Mouse (Mus musculus) limb, embryonic 13.5 days (tissue): Measurements from ENCODE around the gene Nupl1. TPM values are rescaled to one million over a fixed set of nuclear protein-coding genes. Genes with fewer than 3 reads are reported as not detected.

ENCODE experiments used
- ATAC-seq: fragments of 200-750 bp; cut with Nextera tagmentation; 2 replicates; pipeline ENCODE4 v1.8.0; 2017; ENCODE audit warnings: low read depth, moderate number of reproducible peaks, moderate TSS enrichment; ENCODE audit not compliant: low FRiP score
- H3K27ac ChIP-seq: fragments of 300-500 bp; sonication (generic); 2 replicates; pipeline ENCODE4 v1.5.1; 2015; ENCODE audit warnings: inconsistent platforms, mild to moderate bottlenecking, moderate library complexity
- H3K27me3 ChIP-seq: fragments of 300-500 bp; sonication (generic); 2 replicates; pipeline ENCODE4 v1.6.1; 2015; ENCODE audit warnings: mild to moderate bottlenecking, inconsistent platforms
- H3K36me3 ChIP-seq: fragments of 300-500 bp; sonication (generic); 2 replicates; pipeline ENCODE4 v1.6.1; 2015; ENCODE audit warnings: inconsistent platforms, mild to moderate bottlenecking, moderate library complexity
- H3K4me1 ChIP-seq: fragments of 300-500 bp; sonication (generic); 2 replicates; pipeline ENCODE4 v1.6.1; 2015; ENCODE audit warnings: inconsistent platforms
- H3K4me2 ChIP-seq: fragments of 300-500 bp; sonication (generic); replicated peaks from 2 replicates; pipeline ENCODE4 v1.6.1; 2015; ENCODE audit warnings: inconsistent platforms, mild to moderate bottlenecking, moderate library complexity
- H3K4me3 ChIP-seq: fragments of 300-500 bp; sonication (generic); 2 replicates; pipeline ENCODE4 v1.5.1; 2015; ENCODE audit warnings: moderate library complexity, mild to moderate bottlenecking, inconsistent platforms
- H3K9ac ChIP-seq: fragments of 300-500 bp; sonication (generic); 2 replicates; pipeline ENCODE4 v1.6.1; 2015; ENCODE audit warnings: mild to moderate bottlenecking, inconsistent platforms
- H3K9me3 ChIP-seq: fragments of 300-500 bp; sonication (generic); 2 replicates; pipeline ENCODE4 v1.6.1; 2016; ENCODE audit warnings: inconsistent platforms
- WGBS: fragments of 180-500 bp; shearing (Covaris S2); methylation state at CpG from one replicate; pipeline ENCODE4 v1.1.7; 2015; 5-methylcytosine and 5-hydroxymethylcytosine counted together
- microRNA counts: library from miRNA; unstranded; fragments of <30 nt; microRNA quantifications from one replicate; lab custom pipeline; 2016
- microRNA-seq: library from miRNA; unstranded; fragments of <30 nt; microRNA quantifications from one replicate; pipeline ENCODE4, GENCODE M21; 2016
- polyA plus RNA-seq: library from polyadenylated mRNA; unstranded; fragments of >200 nt; fragmentation: Nextera tagmentation; extraction: Ambion mirVana; gene quantifications from 2 replicates; pipeline ENCODE4 v1.2.1, GENCODE M21; 2015

The Nupl1 gene
- polyA plus RNA-seq, 1 experiment from 2014 or later: not detected

- whole genome bisulfite sequencing: 81% methylated on average over 4 of the region's 4 CpGs
- no peak for ATAC-seq
These were observed 115.4 kb downstream of the Nupl1 start for GRCm38 (mm10) chr14:60135801-60136200.

GRCm38 (mm10) chr14:60134720-60135119, 116.5 kb downstream of the Nupl1 start:
- Histone ChIP-seq H3K4me3 (no peak overlapping the region), H3K4me1 (no peaks in the 10 kb centered on the region), H3K9ac (no peak overlapping the region), H3K36me3 (no peaks in the 10 kb centered on the region), H3K27me3 (no peaks in the 10 kb centered on the region), H3K27ac (no peak overlapping the region), H3K4me2 (no peak overlapping the region), H3K9me3 (no peaks in the 10 kb centered on the region)
- ATAC-seq: no peak
- WGBS: 80% methylated on average over 9 of the region's 9 CpGs

More at GRCm38 (mm10) chr14:60135801-60136200, 115.4 kb downstream of the Nupl1 start:
- no peaks in the 10 kb centered on the region for H3K9me3 ChIP-seq
- no peaks in the 10 kb centered on the region for H3K4me1 ChIP-seq
- no peaks in the 10 kb centered on the region for H3K36me3 ChIP-seq
- H3K27ac ChIP-seq: no peak overlapping the region
- H3K4me3 ChIP-seq: no peak overlapping the region
- H3K4me2 ChIP-seq: no peak overlapping the region
- no peak overlapping the region for H3K9ac ChIP-seq
- H3K27me3 ChIP-seq: no peaks in the 10 kb centered on the region

MicroRNAs within 50 kb of the gene (microRNA counts, 519-probe panel; counts per million panel counts)
- not detected for microRNA mmu-miR-719 (lab: Ali Mortazavi, UCI)

Small RNA genes within 50 kb of the gene (microRNA-seq; reads per million reads assigned to microRNA genes)
- 0.52 reads per million for gene Mir719

Other genes with a start within 250 kb of the Nupl1 start
- 3.2 and 3.8 TPM in 2 replicates for gene Atp8a2, start 54.3 kb downstream of the Nupl1 start, polyA plus RNA-seq
- 47.2 and 51.6 TPM in 2 replicates for gene Gm49336, start 76 bp upstream of the Nupl1 start, polyA plus RNA-seq
- gene Mtmr6, start 13.8 kb upstream of the Nupl1 start, polyA plus RNA-seq: 35.2 and 37.4 TPM in 2 replicates
- gene Amer2, start 121.8 kb upstream of the Nupl1 start, polyA plus RNA-seq: 1.8 and 2.3 TPM in 2 replicates